10 mouse cellular contexts compared by ENCODE assay signal in the genomic region with DNA sequence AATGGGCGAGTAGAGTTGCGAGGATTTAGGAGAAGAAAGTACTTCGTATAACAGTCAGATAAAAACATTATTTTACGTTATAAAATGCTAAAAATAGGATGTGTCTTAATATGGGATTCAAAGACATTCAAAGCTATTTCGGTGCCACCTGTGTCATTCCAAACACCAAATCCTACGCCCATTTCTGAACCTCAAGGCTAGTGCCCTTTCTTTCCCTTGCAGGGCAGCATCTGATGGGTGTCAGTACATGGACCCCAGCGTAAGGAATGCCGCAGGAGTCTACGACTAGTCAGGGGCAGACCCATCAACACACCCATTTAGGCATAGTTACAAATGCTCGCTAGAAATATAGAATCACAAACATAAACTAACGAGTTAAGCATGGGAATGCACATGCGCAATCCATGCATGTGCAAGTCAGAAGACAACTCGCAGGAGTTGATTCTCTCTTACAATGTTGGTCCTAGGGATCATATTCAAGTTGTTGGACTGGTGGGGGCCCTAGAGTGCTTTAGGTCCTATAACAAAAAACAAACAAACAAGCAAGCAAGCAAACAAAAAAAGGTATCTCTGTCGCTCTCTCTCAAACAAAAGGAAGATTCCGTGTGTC.
DNase-seq lines count a peak whose midpoint lies in the region; ATAC-seq and TF ChIP-seq lines count a peak whose summit lies in the region.
"Had no signal": no experiment of that assay in that cellular context is flagged by ENCODE, and none has a peak within 500 bp of the region (broad histone marks: within the 10 kb centered on the region; RNA-seq: fewer than 3 reads in every experiment).

No protein-coding gene starts in this region.

- no peak for DNase-seq in heart, postnatal 36 days
- DNase-seq in ZHBTc4 (ENCODE audit: low read depth, low spot score): peak; percentile 11
- DNase-seq in spleen, postnatal 4 days (ENCODE audit: low spot score in 2 of 2): no peak
- no peak for DNase-seq in kidney, adult 2 months
- no peak for DNase-seq in thymus, postnatal 14 days
- DNase-seq: lung, adult 18-20 months; right cerebral cortex, postnatal 14 days had no signal

- H3K36me3 ChIP-seq in heart, embryonic 15.5 days: no peaks in the 10 kb centered on the region
- H3K36me3 ChIP-seq in limb, embryonic 15.5 days: no peaks in the 10 kb centered on the region
- H3K36me3 ChIP-seq in kidney, adult 2 months (ENCODE audit: control insufficient read depth, insufficient read depth, low read length): no peaks in the 10 kb centered on the region

- H3K4me1 ChIP-seq in heart, embryonic 15.5 days (replicated peaks): peaks cover 6% of the 10 kb centered on the region
- H3K4me1 ChIP-seq in embryonic fibroblast, embryonic 13.5 days (ENCODE audit: control insufficient read depth, insufficient read depth, low read length): 0 out of 2 replicates have a peak, but pooled peaks cover 4% of the 10 kb centered on the region
- H3K4me1 ChIP-seq in limb, embryonic 15.5 days: peaks cover 7% of the 10 kb centered on the region; the same call in 1 of the 2 replicates
- H3K4me1 ChIP-seq in kidney, adult 2 months (ENCODE audit: control insufficient read depth, insufficient read depth, low read length): no peaks in the 10 kb centered on the region

- H3K9ac ChIP-seq in heart, embryonic 15.5 days: no peak overlapping the region
- H3K9ac ChIP-seq in limb, embryonic 15.5 days: no peak overlapping the region

- H3K27ac ChIP-seq in heart, embryonic 15.5 days: no peak overlapping the region
- no peak overlapping the region for H3K27ac ChIP-seq in embryonic fibroblast, embryonic 13.5 days (ENCODE audit: insufficient read depth, low read length)
- H3K27ac ChIP-seq in limb, embryonic 15.5 days: no peak overlapping the region
- H3K27ac ChIP-seq in kidney, adult 2 months (ENCODE audit: insufficient read depth, low read depth, low read length): no peak overlapping the region

- no peak for ATAC-seq in heart, embryonic 15.5 days (replicated peaks; ENCODE audit: insufficient number of reproducible peaks, insufficient read depth, low FRiP score, low read depth)
- no peak for ATAC-seq in limb, embryonic 15.5 days (ENCODE audit: insufficient number of reproducible peaks, low FRiP score, low TSS enrichment, low read depth)

- H3K4me2 ChIP-seq in heart, embryonic 15.5 days: peak overlapping the region; percentile 85
- peak overlapping the region; percentile 31; the same call in 1 of the 2 replicates for H3K4me2 ChIP-seq in limb, embryonic 15.5 days

- no peak for TF ChIP-seq CTCF in embryonic fibroblast, embryonic 13.5 days (IDR thresholded peaks at IDR 0.05; ENCODE audit: borderline replicate concordance, insufficient read depth, low read length)
- no peak for TF ChIP-seq CTCF in kidney, adult 2 months (conservative IDR thresholded peaks at IDR 0.05; ENCODE audit: insufficient read depth, insufficient read length, low read depth, low read length)

- H3K27me3 ChIP-seq in heart, embryonic 15.5 days: no peaks in the 10 kb centered on the region
- no peaks in the 10 kb centered on the region for H3K27me3 ChIP-seq in limb, embryonic 15.5 days
- no peaks in the 10 kb centered on the region for H3K27me3 ChIP-seq in kidney, adult 2 months (replicated peaks; ENCODE audit: control insufficient read depth, insufficient read depth, low read length)

- H3K9me3 ChIP-seq in heart, embryonic 15.5 days (replicated peaks): no peaks in the 10 kb centered on the region
- no peaks in the 10 kb centered on the region for H3K9me3 ChIP-seq in limb, embryonic 15.5 days

- H3K4me3 ChIP-seq in heart, embryonic 15.5 days: peak overlapping the region; percentile 53
- H3K4me3 ChIP-seq in embryonic fibroblast, embryonic 13.5 days (ENCODE audit: insufficient read depth, low read length): peak overlapping the region; percentile 14; the same call in 1 of the 2 replicates
- H3K4me3 ChIP-seq in limb, embryonic 15.5 days: peak overlapping the region; percentile 11
- H3K4me3 ChIP-seq in kidney, adult 2 months (ENCODE audit: insufficient read depth, low read depth, low read length): no peak overlapping the region

- intact Hi-C loops in heart, postnatal 36 days (cut with DNase I): no loop called here

- TF ChIP-seq POLR2A in embryonic fibroblast, embryonic 13.5 days (IDR thresholded peaks at IDR 0.05; ENCODE audit: low read depth, low read length): no peak
- TF ChIP-seq POLR2A in kidney, adult 2 months (IDR thresholded peaks at IDR 0.05; ENCODE audit: low read depth, low read length): no peak

- 44% methylated on average over 15 of the region's 15 CpGs for WGBS in heart, embryonic 15.5 days
- WGBS in limb, embryonic 15.5 days: 37% methylated on average over 15 of the region's 15 CpGs
- WGBS in kidney, adult 2 months: 68% methylated on average over 15 of the region's 15 CpGs
